Mouse (Mus musculus): Measurements from ENCODE around the gene Sorcs3.

The Sorcs3 gene

GRCm38 (mm10) chr19:48404774-48405495 lies 199.1 kb downstream of the Sorcs3 start:
- no peak for DNase-seq

DNA sequence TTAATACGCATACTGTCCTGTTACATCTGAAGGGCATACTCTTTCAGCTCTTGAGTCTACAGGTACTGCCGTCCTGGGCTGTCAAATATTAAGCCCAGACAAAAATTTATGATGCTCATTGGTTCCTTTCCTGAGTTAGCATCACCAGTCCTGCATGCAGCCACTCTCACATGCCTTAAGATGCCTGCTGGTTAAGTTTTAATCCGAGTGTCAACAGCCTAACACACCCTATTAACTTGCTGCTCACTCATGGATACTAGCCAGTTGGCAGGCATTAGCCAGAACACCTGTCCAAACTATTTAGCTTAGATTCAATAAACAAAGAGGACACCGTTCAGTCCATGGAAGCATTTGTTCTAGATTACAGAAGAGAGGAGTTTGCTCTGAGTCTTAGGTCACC lies 202.4 kb downstream of the Sorcs3 start:
- DNase-seq = peak in 1 of 2 experiments; percentile 20

GRCm38 (mm10) chr19:48411332-48411731 lies 205.5 kb downstream of the Sorcs3 start:
- DNase-seq = no peak

- DNase-seq = peak; percentile 25 to 40
Measured at GRCm38 (mm10) chr19:48413836-48414235, 208.0 kb downstream of the Sorcs3 start.

GRCm38 (mm10) chr19:48418356-48418755 lies 212.5 kb downstream of the Sorcs3 start:
- no peak for DNase-seq

GRCm38 (mm10) chr19:48429263-48429662 lies 223.4 kb downstream of the Sorcs3 start:
- no peak for DNase-seq

DNA sequence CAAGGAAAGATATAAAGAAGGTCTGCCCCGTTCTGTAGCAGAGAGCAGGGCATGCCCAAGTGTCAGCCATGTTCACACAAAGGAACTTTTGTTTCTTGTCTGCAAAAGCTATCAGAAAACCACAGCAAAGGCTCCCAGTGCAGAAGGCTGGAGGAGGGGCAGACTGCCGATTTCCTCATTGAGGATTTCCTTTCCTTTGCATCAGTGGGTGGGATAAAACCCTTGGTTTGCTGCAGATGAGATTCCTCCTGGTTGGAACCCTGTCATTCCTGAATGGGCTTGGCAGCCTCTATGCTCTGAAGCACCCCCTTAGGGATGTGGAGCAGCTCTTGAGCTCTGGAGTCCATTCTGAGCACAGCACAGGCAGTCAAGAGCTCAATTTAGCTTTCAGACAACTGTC lies 223.9 kb downstream of the Sorcs3 start:
- no peak for DNase-seq

DNA sequence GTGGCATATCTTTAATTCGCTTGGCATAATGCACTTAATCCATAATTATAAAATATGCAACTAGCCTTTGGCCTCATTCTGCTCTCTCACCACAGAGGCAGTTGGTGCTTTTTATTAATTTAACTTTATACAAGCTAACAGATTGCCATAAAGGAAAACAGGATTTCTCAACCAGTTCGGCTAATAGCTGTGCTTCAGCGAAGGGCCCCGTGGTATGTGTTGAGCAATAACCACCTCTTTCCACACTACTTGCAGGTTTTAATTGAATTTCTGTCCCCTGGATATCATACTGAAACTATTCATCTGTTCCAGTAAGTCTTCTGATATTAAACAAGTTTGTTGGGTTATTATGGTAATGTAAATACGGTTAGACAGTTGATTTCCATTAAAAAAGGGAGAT lies 224.5 kb downstream of the Sorcs3 start:
- no peak for DNase-seq

DNA sequence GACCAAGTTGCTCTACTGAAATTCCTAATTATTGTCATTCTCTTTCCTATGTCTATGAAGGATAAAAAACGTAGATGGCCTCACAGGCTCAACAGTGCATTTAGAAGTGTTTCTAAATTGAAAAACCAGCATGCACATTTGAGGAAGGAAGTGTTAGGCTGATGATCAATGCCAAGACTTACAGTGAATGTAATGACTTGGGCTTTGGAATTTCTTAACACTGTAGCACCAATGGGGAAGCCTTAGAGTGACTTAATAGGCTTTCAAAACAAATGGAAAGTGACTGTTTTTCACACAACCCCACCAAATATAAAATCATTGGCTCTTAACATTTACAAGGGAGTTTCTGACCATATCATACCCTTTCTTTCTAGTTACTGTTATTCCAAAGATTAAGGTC lies 232.6 kb downstream of the Sorcs3 start:
- no peak for DNase-seq

GRCm38 (mm10) chr19:48461141-48461540 lies 255.3 kb downstream of the Sorcs3 start:
- no peak for DNase-seq

DNA sequence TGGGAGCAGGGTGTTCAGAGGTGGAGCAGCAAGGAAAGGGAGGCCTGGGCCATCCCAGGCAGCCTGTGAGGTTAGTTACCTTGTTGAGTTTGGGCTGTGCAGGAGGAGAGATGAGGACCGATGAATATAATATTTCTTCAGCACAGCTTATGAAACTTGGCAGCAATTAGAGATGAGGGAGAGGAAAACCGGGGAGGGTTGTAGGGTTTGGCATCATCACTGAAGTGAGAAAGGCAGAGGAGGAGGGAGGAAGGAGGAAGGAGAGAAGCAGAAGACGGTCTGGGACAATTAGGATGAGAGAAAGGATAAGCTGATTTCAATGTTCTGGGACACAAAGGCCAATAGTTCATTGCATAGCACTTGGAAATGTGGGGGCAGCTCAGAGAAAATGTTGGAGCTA lies 256.6 kb downstream of the Sorcs3 start:
- no peak for DNase-seq

DNA sequence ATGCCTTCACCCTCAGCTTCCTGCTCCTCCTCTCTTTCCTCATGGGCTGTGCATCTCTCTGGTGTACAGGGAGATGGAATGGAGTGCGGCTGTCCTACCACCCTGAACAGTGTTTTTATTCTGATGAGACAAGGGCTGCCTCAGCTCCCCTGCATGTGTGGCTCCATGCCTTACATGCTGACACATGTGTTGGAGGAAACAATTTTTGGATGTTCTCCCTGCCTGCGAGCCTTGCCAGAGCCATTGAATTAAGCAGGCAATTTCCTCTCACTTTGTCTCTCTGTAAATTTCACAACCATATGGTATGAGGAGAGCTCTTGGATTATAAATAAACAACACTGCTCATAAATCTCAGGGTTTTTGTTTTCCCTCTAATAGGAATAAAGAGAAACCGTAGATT lies 257.7 kb downstream of the Sorcs3 start:
- DNase-seq = peak; percentile 17 to 34

DNA sequence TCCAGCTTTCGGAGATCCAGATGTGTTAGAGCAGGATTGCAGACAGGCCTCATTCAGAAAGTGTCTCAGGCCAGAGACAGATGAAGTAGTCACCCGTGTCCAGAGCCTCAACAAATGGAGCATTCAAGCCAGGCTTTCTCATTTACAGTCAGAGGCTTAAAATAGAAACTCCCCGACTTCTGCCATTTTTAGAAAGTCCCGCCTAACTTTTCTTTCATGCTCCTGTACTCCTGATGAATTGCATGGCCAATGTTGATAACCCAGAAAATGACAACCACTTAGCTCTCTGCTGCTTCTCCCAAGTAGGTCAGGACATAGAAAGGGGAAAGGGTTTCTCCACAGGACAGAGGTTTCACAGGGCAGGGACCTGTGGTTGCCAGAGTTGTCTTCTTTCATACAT lies 261.6 kb downstream of the Sorcs3 start:
- no peak for DNase-seq

GRCm38 (mm10) chr19:48469791-48470410 lies 264.1 kb downstream of the Sorcs3 start:
- no peak for DNase-seq

GRCm38 (mm10) chr19:48471927-48472326 lies 266.1 kb downstream of the Sorcs3 start:
- DNase-seq = no peak

GRCm38 (mm10) chr19:48475784-48476410 lies 270.1 kb downstream of the Sorcs3 start:
- no peak for DNase-seq

DNA sequence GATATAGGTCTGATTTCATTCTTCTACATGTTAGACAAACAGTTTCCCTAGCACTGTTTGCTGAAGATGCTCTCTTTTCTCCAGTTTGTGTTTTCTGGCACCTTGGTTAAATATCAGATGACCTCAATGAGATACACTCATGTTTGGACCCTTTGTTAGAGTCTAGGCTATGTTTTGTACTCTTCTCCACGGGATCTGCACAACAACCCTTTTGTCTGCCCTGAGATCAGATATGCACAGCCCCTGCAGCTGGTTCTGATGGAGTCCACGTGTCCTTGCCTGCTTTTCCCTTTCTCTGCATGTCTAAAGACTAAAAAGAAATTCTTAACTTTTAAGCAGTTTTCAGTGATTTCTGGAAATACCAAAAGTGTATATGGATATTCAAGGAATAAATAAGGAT lies 273.0 kb downstream of the Sorcs3 start:
- no peak for DNase-seq

DNA sequence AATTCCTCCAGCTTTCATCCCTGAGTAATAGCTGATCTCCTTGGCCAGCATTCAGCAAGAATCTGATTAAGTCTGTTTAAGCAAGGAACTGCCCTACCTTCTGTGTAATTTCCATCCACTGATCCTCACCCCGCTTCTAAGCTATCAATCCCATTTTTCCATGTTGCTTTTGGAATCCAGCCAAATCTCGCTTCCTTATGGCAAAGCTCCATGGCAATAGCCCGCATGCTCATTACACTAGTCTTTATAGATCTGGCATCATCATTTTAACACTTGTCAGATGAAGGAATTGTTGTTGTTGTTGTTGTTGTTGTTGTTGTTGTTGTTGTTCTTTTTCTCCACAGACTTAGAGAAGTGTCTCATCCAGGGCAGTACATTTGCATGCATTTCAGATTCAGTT lies 277.1 kb downstream of the Sorcs3 start:
- no peak for DNase-seq

DNA sequence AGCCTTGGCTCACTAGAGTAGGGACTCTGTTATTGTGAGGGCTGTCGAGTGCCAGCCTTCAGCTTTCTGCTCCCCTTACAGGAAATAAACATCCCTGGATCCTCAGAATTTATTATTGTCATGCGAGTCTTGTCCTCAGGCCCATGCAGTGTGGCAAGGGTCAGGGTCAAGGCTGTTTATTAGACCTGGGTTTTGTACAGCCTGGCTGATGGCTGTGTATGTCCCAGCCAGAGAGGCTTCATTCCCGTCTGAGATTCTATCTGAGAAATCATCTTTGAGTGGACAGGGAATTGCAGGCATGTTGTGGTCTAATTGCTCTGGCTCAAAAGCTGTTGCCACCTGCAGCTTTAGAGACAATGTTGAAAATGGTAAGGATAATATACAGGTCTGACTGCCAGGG lies 285.3 kb downstream of the Sorcs3 start:
- no peak for DNase-seq

GRCm38 (mm10) chr19:48503896-48504620 lies 298.2 kb downstream of the Sorcs3 start:
- DNase-seq = no peak

GRCm38 (mm10) chr19:48523803-48524202 lies 318.0 kb downstream of the Sorcs3 start:
- DNase-seq = no peak

GRCm38 (mm10) chr19:48524527-48525214 lies 318.8 kb downstream of the Sorcs3 start:
- no peak for DNase-seq

DNA sequence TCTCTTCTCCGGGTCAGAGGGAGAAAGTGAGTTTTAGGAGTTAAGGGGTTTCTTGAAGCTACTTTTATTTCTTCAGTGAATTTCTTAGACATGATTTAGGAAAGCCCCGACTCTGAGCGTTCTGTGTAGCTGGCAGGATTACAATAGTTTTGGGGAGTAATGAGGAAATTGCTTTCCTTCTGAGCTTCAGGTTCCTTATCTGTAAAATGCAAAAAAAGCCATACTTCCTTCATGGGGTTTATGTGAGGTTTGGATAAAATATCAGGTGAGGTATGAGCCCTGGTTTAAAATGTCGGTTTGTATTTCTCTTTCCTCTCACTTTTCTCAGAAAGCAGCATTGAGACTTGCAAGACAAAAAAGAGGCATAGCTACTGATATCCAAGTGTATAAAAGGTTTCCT lies 327.8 kb downstream of the Sorcs3 start:
- DNase-seq = no peak
